Mouse (Mus musculus) intestine, embryonic 16.5 days (tissue): ENCODE data around the gene Inpp5d. TPM values are rescaled to one million over a fixed set of nuclear protein-coding genes. Genes with fewer than 3 reads are reported as not detected.

ENCODE experiments used
- ATAC-seq: fragments of 200-750 bp; cut with Nextera tagmentation; 2 replicates; pipeline ENCODE4 v1.8.0; 2017; ENCODE audit warnings: moderate TSS enrichment, moderate library complexity
- H3K27ac ChIP-seq: fragments of 300-500 bp; sonication (generic); 2 replicates; pipeline ENCODE4 v1.5.1; 2014; ENCODE audit warnings: mild to moderate bottlenecking, low read length
- H3K27me3 ChIP-seq: fragments of 300-500 bp; sonication (generic); replicated peaks from 2 replicates; pipeline ENCODE4 v1.6.1; 2014; ENCODE audit warnings: low read length, control low read depth, mixed read lengths; ENCODE audit not compliant: control insufficient read depth, insufficient read depth
- H3K36me3 ChIP-seq: fragments of 300-500 bp; sonication (generic); 2 replicates; pipeline ENCODE4 v1.6.1; 2014; ENCODE audit warnings: low read length, control low read depth; ENCODE audit not compliant: control insufficient read depth, insufficient read depth
- H3K4me1 ChIP-seq: fragments of 300-500 bp; sonication (generic); 2 replicates; pipeline ENCODE4 v1.6.1; 2014; ENCODE audit warnings: low read length, control low read depth, mixed read lengths; ENCODE audit not compliant: control insufficient read depth, insufficient read depth
- H3K4me2 ChIP-seq: fragments of 300-500 bp; sonication (generic); 2 replicates; pipeline ENCODE4 v1.6.1; 2014; ENCODE audit warnings: low read depth, low read length, control low read depth
- H3K4me3 ChIP-seq: fragments of 300-500 bp; sonication (generic); 2 replicates; pipeline ENCODE4 v1.5.1; 2014; ENCODE audit warnings: mild to moderate bottlenecking, low read length
- H3K9ac ChIP-seq: fragments of 300-500 bp; sonication (generic); 2 replicates; pipeline ENCODE4 v1.6.1; 2014; ENCODE audit warnings: low read depth, low read length
- H3K9me3 ChIP-seq: fragments of 300-500 bp; sonication (generic); 2 replicates; pipeline ENCODE4 v1.6.1; 2016; ENCODE audit warnings: low read length, control low read depth; ENCODE audit not compliant: control insufficient read depth
- WGBS: fragments of 180-500 bp; shearing (Covaris S2); extraction: QIAGEN DNeasy Blood & Tissue Kit; methylation state at CpG from one replicate; pipeline ENCODE4 v1.1.7; 2014; 5-methylcytosine and 5-hydroxymethylcytosine counted together
- polyA plus RNA-seq: library from polyadenylated mRNA; unstranded; fragments of >200 nt; fragmentation: Nextera tagmentation; extraction: Ambion mirVana; gene quantifications from 2 replicates; pipeline ENCODE4 v1.2.1, GENCODE M21; 2015

Gene Inpp5d
- polyA plus RNA-seq, 1 experiment from 2014 or later: 3.4 TPM

- no peak overlapping the region for H3K9ac ChIP-seq
- no peaks in the 10 kb centered on the region for H3K36me3 ChIP-seq
- H3K4me2 ChIP-seq: no peak overlapping the region
- no peaks in the 10 kb centered on the region; the same call in 1 of the 2 replicates for H3K27me3 ChIP-seq
- WGBS: 83% methylated on average over 6 of the region's 6 CpGs
- H3K9me3 ChIP-seq: no peaks in the 10 kb centered on the region
- H3K27ac ChIP-seq: no peak overlapping the region
- H3K4me1 ChIP-seq: no peaks in the 10 kb centered on the region
- ATAC-seq: no peak
- no peak overlapping the region for H3K4me3 ChIP-seq
Observed at GRCm38 (mm10) chr1:87729850-87730249, 109.7 kb downstream of the Inpp5d start.

- 81% methylated on average over 7 of the region's 7 CpGs for WGBS
- no peak for ATAC-seq
Observed at GRCm38 (mm10) chr1:87730271-87730670, 110.2 kb downstream of the Inpp5d start.

GRCm38 (mm10) chr1:87733212-87733611, 113.1 kb downstream of the Inpp5d start:
- H3K4me2 ChIP-seq: no peak overlapping the region
- 83% methylated on average over 5 of the region's 5 CpGs for WGBS
- no peaks in the 10 kb centered on the region for H3K4me1 ChIP-seq
- H3K27ac ChIP-seq: no peak overlapping the region
- H3K9me3 ChIP-seq: no peaks in the 10 kb centered on the region
- no peaks in the 10 kb centered on the region for H3K27me3 ChIP-seq
- H3K36me3 ChIP-seq: no peaks in the 10 kb centered on the region
- no peak overlapping the region for H3K9ac ChIP-seq
- H3K4me3 ChIP-seq: no peak overlapping the region
- no peak for ATAC-seq

More at GRCm38 (mm10) chr1:87730271-87730670, 110.2 kb downstream of the Inpp5d start:
- no peak overlapping the region for H3K4me2 ChIP-seq
- H3K4me1 ChIP-seq: no peaks in the 10 kb centered on the region
- H3K9ac ChIP-seq: no peak overlapping the region
- no peak overlapping the region for H3K4me3 ChIP-seq
- H3K27ac ChIP-seq: no peak overlapping the region
- no peaks in the 10 kb centered on the region for H3K36me3 ChIP-seq
- no peaks in the 10 kb centered on the region; the same call in 1 of the 2 replicates for H3K27me3 ChIP-seq
- no peaks in the 10 kb centered on the region for H3K9me3 ChIP-seq

- Histone ChIP-seq H3K4me3 (no peak overlapping the region), H3K9ac (no peak overlapping the region), H3K27ac (no peak overlapping the region), H3K27me3 (no peaks in the 10 kb centered on the region), H3K4me2 (no peak overlapping the region), H3K4me1 (no peaks in the 10 kb centered on the region), H3K9me3 (no peaks in the 10 kb centered on the region), H3K36me3 (no peaks in the 10 kb centered on the region)
- ATAC-seq: no peak
- WGBS: 82% methylated on average over 3 of the region's 3 CpGs
Observed at GRCm38 (mm10) chr1:87734153-87734552, 114.0 kb downstream of the Inpp5d start.

GRCm38 (mm10) chr1:87740584-87741290, 120.6 kb downstream of the Inpp5d start:
- WGBS: 70% methylated on average over 6 of the region's 6 CpGs
- Histone ChIP-seq H3K27me3 (no peaks in the 10 kb centered on the region), H3K27ac (no peak overlapping the region), H3K36me3 (no peaks in the 10 kb centered on the region), H3K9ac (no peak overlapping the region), H3K9me3 (no peaks in the 10 kb centered on the region), H3K4me1 (no peaks in the 10 kb centered on the region), H3K4me2 (no peak overlapping the region), H3K4me3 (no peak overlapping the region)
- no peak for ATAC-seq

GRCm38 (mm10) chr1:87749360-87749973, 129.4 kb downstream of the Inpp5d start:
- ATAC-seq: no peak
- H3K4me2 ChIP-seq: no peak overlapping the region
- no peaks in the 10 kb centered on the region for H3K27me3 ChIP-seq
- no peak overlapping the region for H3K27ac ChIP-seq
- no peak overlapping the region for H3K4me3 ChIP-seq
- no peak overlapping the region for H3K9ac ChIP-seq
- H3K9me3 ChIP-seq: no peaks in the 10 kb centered on the region
- H3K36me3 ChIP-seq: no peaks in the 10 kb centered on the region
- no peaks in the 10 kb centered on the region for H3K4me1 ChIP-seq

GRCm38 (mm10) chr1:87755641-87756470, 135.7 kb downstream of the Inpp5d start, which contains the start of gene Atg16l1:
TSS of gene Atg16l1 (plus strand) at chr1:87755870.
- H3K9ac ChIP-seq: peak within 1 kb of the TSS; percentile 97
- no peaks in the 10 kb centered on the region for H3K27me3 ChIP-seq
- peak within 1 kb of the TSS; percentile 99 for H3K4me3 ChIP-seq
- WGBS: under 1% methylated on average over 79 of the region's 79 CpGs
- peak; percentile 99 for ATAC-seq
- no peaks in the 10 kb centered on the region for H3K36me3 ChIP-seq
- H3K4me2 ChIP-seq: peak within 1 kb of the TSS; percentile 61
- H3K4me1 ChIP-seq: peaks cover 7% of the 10 kb centered on the region
- peak within 1 kb of the TSS; percentile 94 for H3K27ac ChIP-seq
- H3K9me3 ChIP-seq: no peaks in the 10 kb centered on the region

GRCm38 (mm10) chr1:87763821-87764220, 143.7 kb downstream of the Inpp5d start:
- 85% methylated on average over 3 of the region's 3 CpGs for WGBS
- H3K27ac ChIP-seq: no peak overlapping the region

GRCm38 (mm10) chr1:87765741-87766140, 145.6 kb downstream of the Inpp5d start:
- Histone ChIP-seq H3K27ac (no peak overlapping the region), H3K4me1 (no peaks in the 10 kb centered on the region), H3K9ac (no peak overlapping the region), H3K27me3 (no peaks in the 10 kb centered on the region), H3K9me3 (no peaks in the 10 kb centered on the region), H3K4me2 (no peak overlapping the region), H3K36me3 (no peaks in the 10 kb centered on the region; the same call in 1 of the 2 replicates), H3K4me3 (no peak overlapping the region)
- WGBS: 82% methylated on average over 2 of the region's 2 CpGs
- ATAC-seq: no peak

More at GRCm38 (mm10) chr1:87763821-87764220, 143.7 kb downstream of the Inpp5d start:
- H3K9me3 ChIP-seq: no peaks in the 10 kb centered on the region
- no peaks in the 10 kb centered on the region for H3K4me1 ChIP-seq
- no peaks in the 10 kb centered on the region; the same call in 1 of the 2 replicates for H3K36me3 ChIP-seq
- H3K4me3 ChIP-seq: no peak overlapping the region
- H3K9ac ChIP-seq: no peak overlapping the region
- no peaks in the 10 kb centered on the region for H3K27me3 ChIP-seq
- no peak for ATAC-seq
- no peak overlapping the region for H3K4me2 ChIP-seq
